Mouse (Mus musculus) heart, embryonic 13.5 days (tissue): ENCODE data around the gene Svep1. TPM values are rescaled to one million over a fixed set of nuclear protein-coding genes. Genes with fewer than 3 reads are reported as not detected.

Source experiments
- ATAC-seq: fragments of 200-750 bp; cut with Nextera tagmentation; 2 replicates; pipeline ENCODE4 v1.8.0; 2017; ENCODE audit warnings: moderate TSS enrichment; ENCODE audit not compliant: insufficient number of reproducible peaks, low FRiP score, low TSS enrichment; ENCODE audit errors: extremely low read depth
- H3K27ac ChIP-seq: fragments of 300-500 bp; sonication (generic); replicated peaks from 2 replicates; pipeline ENCODE4 v1.5.1; 2015; ENCODE audit warnings: moderate library complexity, mild to moderate bottlenecking, inconsistent platforms
- H3K27me3 ChIP-seq: fragments of 300-500 bp; sonication (generic); replicated peaks from 2 replicates; pipeline ENCODE4 v1.6.1; 2015; ENCODE audit warnings: mild to moderate bottlenecking, inconsistent platforms
- H3K36me3 ChIP-seq: fragments of 300-500 bp; sonication (generic); 2 replicates; pipeline ENCODE4 v1.6.1; 2015; ENCODE audit warnings: mild to moderate bottlenecking, inconsistent platforms
- H3K4me1 ChIP-seq: fragments of 300-500 bp; sonication (generic); 2 replicates; pipeline ENCODE4 v1.6.1; 2015; ENCODE audit warnings: inconsistent platforms
- H3K4me2 ChIP-seq: fragments of 300-500 bp; sonication (generic); 2 replicates; pipeline ENCODE4 v1.6.1; 2015; ENCODE audit warnings: inconsistent platforms, mild to moderate bottlenecking, moderate library complexity
- H3K4me3 ChIP-seq: fragments of 300-500 bp; sonication (generic); 2 replicates; pipeline ENCODE4 v1.5.1; 2015; ENCODE audit warnings: moderate library complexity, mild to moderate bottlenecking, inconsistent platforms
- H3K9ac ChIP-seq: fragments of 300-500 bp; sonication (generic); 2 replicates; pipeline ENCODE4 v1.6.1; 2015; ENCODE audit warnings: inconsistent platforms, mild to moderate bottlenecking, moderate library complexity
- H3K9me3 ChIP-seq: fragments of 300-500 bp; sonication (generic); 2 replicates; pipeline ENCODE4 v1.6.1; 2016; ENCODE audit warnings: inconsistent platforms
- WGBS: fragments of 180-500 bp; shearing (Covaris S2); methylation state at CpG from one replicate; pipeline ENCODE4 v1.1.7; 2015; ENCODE audit warnings: mixed read lengths; 5-methylcytosine and 5-hydroxymethylcytosine counted together
- polyA plus RNA-seq: library from polyadenylated mRNA; unstranded; fragments of >200 nt; fragmentation: Nextera tagmentation; extraction: Ambion mirVana; gene quantifications from 2 replicates; pipeline ENCODE4 v1.2.1, GENCODE M21; 2015

Gene Svep1
- polyA plus RNA-seq, 1 experiment from 2014 or later: 2.3 TPM

DNA sequence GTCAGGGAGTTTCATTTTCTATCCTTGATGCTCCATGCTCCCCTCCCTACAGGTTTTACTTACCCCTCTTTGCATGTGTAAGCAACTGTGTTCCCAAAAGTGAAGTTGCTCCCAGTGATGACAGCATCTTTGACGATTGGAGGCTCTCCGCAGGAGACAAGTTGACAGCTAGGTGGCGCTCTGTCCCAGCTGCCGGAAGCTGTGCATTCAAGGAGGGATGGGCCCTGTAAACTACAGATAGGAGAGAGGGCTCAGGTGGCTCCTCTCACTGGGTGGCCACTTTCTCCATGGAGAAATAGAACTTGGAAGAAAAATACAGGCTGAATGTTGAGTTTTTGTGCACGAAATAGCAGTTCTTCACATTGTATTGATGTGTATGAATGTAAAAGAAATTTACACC lies 124.1 kb downstream of the Svep1 start:
- Histone ChIP-seq H3K27ac (no peak overlapping the region), H3K9ac (no peak overlapping the region), H3K27me3 (no peaks in the 10 kb centered on the region), H3K4me1 (peaks cover 8% of the 10 kb centered on the region; the same call in 1 of the 2 replicates), H3K4me3 (no peak overlapping the region), H3K36me3 (no peaks in the 10 kb centered on the region), H3K4me2 (no peak overlapping the region), H3K9me3 (no peaks in the 10 kb centered on the region)
- ATAC-seq: no peak
- WGBS: 11% methylated on average over 5 of the region's 5 CpGs

DNA sequence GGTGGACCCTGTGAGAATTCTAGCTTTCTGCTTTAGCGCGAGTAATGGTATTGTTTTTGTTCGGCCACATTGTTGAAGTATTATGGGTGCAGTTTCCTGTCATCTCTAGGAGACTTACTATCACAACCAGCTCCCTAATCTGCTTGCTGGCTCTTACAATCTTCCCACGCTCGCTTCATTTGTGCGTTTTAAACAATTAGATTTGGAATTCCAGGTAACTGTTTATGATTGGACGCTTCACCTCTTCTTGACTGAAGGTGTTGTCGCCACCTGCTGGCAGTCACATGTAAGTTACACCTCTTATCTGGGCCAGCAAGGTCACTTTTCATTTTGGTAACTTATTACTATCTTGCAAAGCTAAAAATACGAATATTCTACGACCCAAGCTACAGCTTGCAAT lies 127.0 kb downstream of the Svep1 start:
- peak overlapping the region; percentile 37 for H3K4me2 ChIP-seq

DNA sequence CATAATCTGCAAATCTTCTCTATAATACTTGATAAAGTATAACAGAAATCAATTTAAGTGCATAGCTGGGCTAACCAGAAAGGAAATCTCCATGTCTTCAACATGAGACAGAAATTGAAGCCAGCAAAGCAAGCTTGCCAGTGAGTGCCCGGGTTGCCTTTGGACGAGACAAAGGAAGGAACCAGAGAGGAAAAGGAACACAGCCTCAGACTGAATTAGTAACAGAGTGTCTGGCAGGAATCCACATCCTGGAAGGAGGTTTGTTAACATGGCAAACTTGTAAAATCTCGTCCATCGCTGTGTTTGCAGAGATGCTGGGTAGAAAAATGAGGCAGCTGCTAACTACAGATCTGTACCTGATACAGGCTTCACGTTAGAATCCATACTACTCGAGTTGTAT lies 128.7 kb downstream of the Svep1 start:
- no peak for ATAC-seq

More for the DNA sequence above, 127.0 kb downstream of the Svep1 start:
- WGBS: 28% methylated on average over 10 of the region's 10 CpGs
- Histone ChIP-seq H3K9ac (no peak overlapping the region), H3K4me3 (no peak overlapping the region), H3K27me3 (no peaks in the 10 kb centered on the region), H3K27ac (no peak overlapping the region), H3K4me1 (no peaks in the 10 kb centered on the region), H3K9me3 (no peaks in the 10 kb centered on the region), H3K36me3 (no peaks in the 10 kb centered on the region)
- ATAC-seq: no peak

GRCm38 (mm10) chr4:58077536-58077935 lies 129.1 kb downstream of the Svep1 start:
- Histone ChIP-seq H3K4me1 (no peaks in the 10 kb centered on the region), H3K27ac (no peak overlapping the region), H3K36me3 (no peaks in the 10 kb centered on the region), H3K4me2 (no peak overlapping the region), H3K27me3 (no peaks in the 10 kb centered on the region), H3K4me3 (no peak overlapping the region), H3K9ac (no peak overlapping the region), H3K9me3 (no peaks in the 10 kb centered on the region)
- ATAC-seq: no peak
- WGBS: 86% methylated on average over 4 of the region's 4 CpGs

More for the DNA sequence above, 128.7 kb downstream of the Svep1 start:
- Histone ChIP-seq H3K27me3 (no peaks in the 10 kb centered on the region), H3K9ac (no peak overlapping the region), H3K36me3 (no peaks in the 10 kb centered on the region), H3K4me3 (no peak overlapping the region), H3K4me1 (no peaks in the 10 kb centered on the region), H3K4me2 (no peak overlapping the region), H3K27ac (no peak overlapping the region), H3K9me3 (no peaks in the 10 kb centered on the region)
- 53% methylated on average over 6 of the region's 6 CpGs for WGBS

DNA sequence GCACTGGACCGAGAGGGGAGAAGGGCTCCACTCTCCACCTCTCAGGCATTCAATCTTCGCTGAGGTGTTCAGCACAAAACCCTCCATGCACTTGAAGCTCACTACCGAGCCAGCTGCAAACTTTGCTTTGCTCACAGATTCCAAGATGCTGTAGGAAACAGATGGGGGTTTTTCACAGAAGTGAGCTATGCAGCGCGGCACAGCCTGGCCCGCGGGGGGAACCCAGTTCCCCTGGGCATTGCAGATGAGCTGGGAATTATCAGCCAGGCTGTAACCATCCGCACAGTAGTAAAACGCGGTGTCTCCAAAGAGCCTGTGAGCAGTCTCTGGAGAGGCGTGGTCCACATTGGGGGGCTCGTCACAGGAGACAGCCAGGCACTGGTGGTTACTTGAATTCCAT lies 133.8 kb downstream of the Svep1 start:
- Histone ChIP-seq H3K4me2 (no peak overlapping the region), H3K27ac (no peak overlapping the region), H3K36me3 (peaks cover 7% of the 10 kb centered on the region; the same call in 1 of the 2 replicates), H3K4me1 (no peaks in the 10 kb centered on the region), H3K9me3 (no peaks in the 10 kb centered on the region), H3K4me3 (no peak overlapping the region), H3K9ac (no peak overlapping the region), H3K27me3 (no peaks in the 10 kb centered on the region)
- ATAC-seq: no peak
- 73% methylated on average over 12 of the region's 12 CpGs for WGBS

DNA sequence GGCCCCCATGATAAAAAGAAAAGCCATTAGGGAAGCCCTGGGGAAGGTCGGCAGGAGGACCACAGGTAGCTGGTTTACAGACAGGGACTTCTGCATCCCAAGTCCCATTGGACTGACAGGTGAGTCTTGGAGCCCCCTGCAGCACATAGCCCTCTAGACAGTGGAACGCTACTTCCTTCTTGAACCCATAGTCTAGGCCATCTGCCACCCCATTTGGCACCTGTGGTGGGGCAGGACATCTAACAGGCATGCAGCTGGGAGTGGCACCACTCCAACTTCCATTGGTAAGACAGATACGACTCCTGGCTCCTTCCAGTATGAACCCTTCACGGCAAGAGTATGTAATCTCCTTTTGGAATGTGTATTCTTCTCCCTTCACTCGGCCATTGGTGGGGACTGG lies 137.8 kb downstream of the Svep1 start:
- H3K4me1 ChIP-seq: no peaks in the 10 kb centered on the region
- no peaks in the 10 kb centered on the region for H3K27me3 ChIP-seq
- H3K4me3 ChIP-seq: no peak overlapping the region
- no peak for ATAC-seq
- H3K36me3 ChIP-seq: peaks cover 7% of the 10 kb centered on the region; the same call in 1 of the 2 replicates
- H3K9ac ChIP-seq: no peak overlapping the region
- 77% methylated on average over 5 of the region's 5 CpGs for WGBS
- H3K4me2 ChIP-seq: no peak overlapping the region
- H3K27ac ChIP-seq: no peak overlapping the region
- H3K9me3 ChIP-seq: no peaks in the 10 kb centered on the region

DNA sequence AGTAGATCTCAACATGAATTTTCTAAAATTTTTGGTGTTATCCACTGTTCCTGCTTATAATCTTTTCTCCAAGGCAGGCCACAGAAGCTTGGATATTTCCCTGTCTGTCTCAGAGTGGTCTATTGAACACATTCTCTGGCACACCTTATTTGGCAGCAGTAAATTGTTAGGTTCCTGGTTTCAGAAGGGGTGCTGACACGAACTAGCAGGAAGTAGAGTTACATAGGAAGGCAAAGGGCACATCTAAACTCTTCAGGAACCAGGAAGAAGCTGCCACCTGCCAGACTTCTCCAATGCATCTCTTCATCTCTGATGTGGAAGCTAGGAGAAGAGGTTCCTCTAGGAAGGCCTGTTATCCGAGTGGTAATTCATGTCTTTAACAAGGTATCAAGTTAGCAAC lies 141.9 kb downstream of the Svep1 start:
- 50% methylated on average over 2 of the region's 2 CpGs for WGBS
- Histone ChIP-seq H3K4me3 (no peak overlapping the region), H3K27me3 (no peaks in the 10 kb centered on the region), H3K4me1 (no peaks in the 10 kb centered on the region), H3K4me2 (no peak overlapping the region), H3K9me3 (no peaks in the 10 kb centered on the region), H3K36me3 (no peaks in the 10 kb centered on the region; the same call in 1 of the 2 replicates), H3K9ac (no peak overlapping the region), H3K27ac (no peak overlapping the region)
- no peak for ATAC-seq

DNA sequence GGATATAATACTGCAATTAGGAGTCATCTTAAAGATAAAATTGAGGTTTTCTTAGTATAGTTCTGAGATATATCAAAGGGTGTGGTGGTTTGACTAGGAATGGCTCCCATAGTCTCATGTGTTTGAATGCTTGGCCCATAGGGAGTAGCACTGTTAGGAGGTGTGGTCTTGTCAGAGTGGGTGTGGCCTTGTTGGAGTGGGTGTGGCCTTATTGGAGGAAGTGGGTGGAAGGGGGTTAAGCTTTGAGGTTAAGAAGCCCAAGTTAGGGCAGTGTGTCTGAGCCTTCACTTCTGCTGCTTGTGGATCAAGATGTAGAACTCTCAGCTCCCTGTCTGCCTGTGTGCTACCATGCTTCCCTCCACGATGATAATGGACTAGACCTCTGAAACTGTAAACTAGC lies 143.7 kb downstream of the Svep1 start:
- ATAC-seq: no peak
- H3K27me3 ChIP-seq: no peaks in the 10 kb centered on the region
- no peak overlapping the region for H3K27ac ChIP-seq
- H3K4me1 ChIP-seq: no peaks in the 10 kb centered on the region
- H3K4me2 ChIP-seq: no peak overlapping the region
- H3K36me3 ChIP-seq: no peaks in the 10 kb centered on the region; the same call in 1 of the 2 replicates
- no peak overlapping the region for H3K4me3 ChIP-seq
- no peaks in the 10 kb centered on the region for H3K9me3 ChIP-seq
- 67% methylated on average over 1 of the region's 1 CpGs for WGBS
- no peak overlapping the region for H3K9ac ChIP-seq

GRCm38 (mm10) chr4:58055653-58056052 lies 151.0 kb downstream of the Svep1 start:
- no peak overlapping the region for H3K9ac ChIP-seq
- no peaks in the 10 kb centered on the region for H3K4me1 ChIP-seq
- no peak overlapping the region for H3K4me2 ChIP-seq
- no peak overlapping the region for H3K4me3 ChIP-seq
- ATAC-seq: no peak
- no peaks in the 10 kb centered on the region for H3K27me3 ChIP-seq
- no peaks in the 10 kb centered on the region for H3K9me3 ChIP-seq
- no peak overlapping the region for H3K27ac ChIP-seq
- no peaks in the 10 kb centered on the region for H3K36me3 ChIP-seq

GRCm38 (mm10) chr4:58054441-58054840 lies 152.2 kb downstream of the Svep1 start:
- WGBS: 71% methylated on average over 5 of the region's 5 CpGs
- Histone ChIP-seq H3K9ac (no peak overlapping the region), H3K27ac (no peak overlapping the region), H3K4me1 (no peaks in the 10 kb centered on the region), H3K27me3 (no peaks in the 10 kb centered on the region), H3K4me3 (no peak overlapping the region), H3K4me2 (no peak overlapping the region), H3K36me3 (no peaks in the 10 kb centered on the region), H3K9me3 (no peaks in the 10 kb centered on the region)
- ATAC-seq: no peak

DNA sequence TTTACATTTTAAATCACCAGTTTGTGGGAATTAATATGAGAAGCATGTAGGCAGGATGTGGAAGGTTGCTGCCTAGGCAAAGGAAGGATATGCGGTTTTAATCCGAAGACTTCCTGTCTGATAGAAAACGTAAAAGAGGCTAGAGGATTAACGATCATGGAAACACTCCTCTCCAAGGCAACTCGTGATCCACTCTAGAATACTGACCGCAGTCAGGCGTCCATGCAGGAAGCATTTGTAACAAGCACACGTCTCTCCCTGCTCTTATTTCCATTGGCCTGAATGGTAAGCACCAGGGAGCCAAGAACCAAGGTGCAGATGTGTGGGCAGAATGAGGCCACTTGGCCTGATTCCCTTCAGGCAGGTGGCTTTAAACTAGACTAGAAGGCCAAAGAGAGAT lies 155.9 kb downstream of the Svep1 start:
- H3K4me1 ChIP-seq: no peaks in the 10 kb centered on the region
- no peak overlapping the region for H3K27ac ChIP-seq
- H3K36me3 ChIP-seq: no peaks in the 10 kb centered on the region
- no peaks in the 10 kb centered on the region for H3K9me3 ChIP-seq
- ATAC-seq: no peak
- no peak overlapping the region for H3K4me2 ChIP-seq
- 62% methylated on average over 8 of the region's 8 CpGs for WGBS
- H3K9ac ChIP-seq: no peak overlapping the region
- no peak overlapping the region for H3K4me3 ChIP-seq
- H3K27me3 ChIP-seq: no peaks in the 10 kb centered on the region

GRCm38 (mm10) chr4:58050276-58050675 lies 156.4 kb downstream of the Svep1 start:
- no peaks in the 10 kb centered on the region for H3K36me3 ChIP-seq
- H3K27me3 ChIP-seq: no peaks in the 10 kb centered on the region
- no peak overlapping the region for H3K9ac ChIP-seq
- no peak overlapping the region for H3K4me2 ChIP-seq
- WGBS: 75% methylated on average over 8 of the region's 8 CpGs
- ATAC-seq: no peak
- no peak overlapping the region for H3K4me3 ChIP-seq
- H3K27ac ChIP-seq: no peak overlapping the region
- no peaks in the 10 kb centered on the region for H3K9me3 ChIP-seq
- H3K4me1 ChIP-seq: no peaks in the 10 kb centered on the region
